Mouse (Mus musculus): ENCODE results near the gene Kcnh7. TPM values are rescaled to one million over a fixed set of nuclear protein-coding genes. Genes with fewer than 3 reads are reported as not detected.
A peak's percentile ranks its signal among the peaks of the same experiment; 100 is the strongest.

Kcnh7 gene
- polyA plus RNA-seq, 1 experiment = not detected

DNA sequence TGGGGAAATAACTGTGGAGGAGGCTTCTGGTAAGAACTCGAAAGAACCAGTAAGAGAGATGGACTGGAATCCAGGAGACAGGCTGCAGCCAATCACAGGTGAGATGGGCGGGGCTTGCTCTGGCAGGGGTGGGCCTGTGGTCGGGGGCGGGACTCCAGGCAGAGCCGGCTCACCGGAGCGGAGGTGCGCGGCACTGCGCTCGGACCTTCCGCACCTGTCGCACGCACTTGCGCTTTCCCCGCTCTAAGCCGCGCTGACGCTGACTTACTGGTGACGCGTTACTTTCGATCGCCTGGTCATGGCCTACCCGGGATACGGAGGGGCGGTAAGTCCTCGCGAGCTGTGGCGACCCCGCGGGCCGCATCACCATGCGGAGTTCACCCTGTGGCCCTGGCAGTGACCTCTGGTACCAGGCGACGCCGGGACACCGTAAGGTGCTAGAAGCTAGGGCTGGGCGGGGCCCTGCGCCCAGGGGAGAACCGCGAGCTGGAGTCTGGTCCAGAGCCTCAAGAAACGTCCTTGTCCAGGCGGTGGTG lies 519.9 kb downstream of the Kcnh7 start, which contains the start of gene Gca:
Gene Gca (plus strand): TSS at position 151 of the 536 bp plus-strand sequence.
- Histone ChIP-seq H3K4me1 (ENCODE audit: control insufficient read depth, insufficient read depth, low read length) (no peaks in the 10 kb centered on the region; the same call in 1 of the 2 replicates), H3K27ac (ENCODE audit: control insufficient read depth, insufficient read depth, low read depth, low read length, poor library complexity) (peak within 1 kb of the TSS; percentile 93), H3K4me3 (replicated peaks; ENCODE audit: control insufficient read depth, low read depth, low read length) (peak within 1 kb of the TSS; percentile 97)
- WGBS = 1% methylated on average over 41 of the region's 43 CpGs
- no peak for TF ChIP-seq CTCF (IDR thresholded peaks at IDR 0.05; ENCODE audit: control insufficient read depth, insufficient read depth, low read length)
- TF ChIP-seq POLR2A (IDR thresholded peaks at IDR 0.05; ENCODE audit: borderline replicate concordance, control insufficient read depth, low read depth, low read length) = peak; percentile 71; the same call in 1 of the 2 replicates

GRCm38 (mm10) chr2:62662560-62662959 lies 521.5 kb downstream of the Kcnh7 start:
- no peaks in the 10 kb centered on the region; the same call in 1 of the 2 replicates for H3K4me1 ChIP-seq (ENCODE audit: control insufficient read depth, insufficient read depth, low read length)
- 64% methylated on average over 3 of the region's 3 CpGs for WGBS
- no peak for TF ChIP-seq POLR2A (IDR thresholded peaks at IDR 0.05; ENCODE audit: borderline replicate concordance, control insufficient read depth, low read depth, low read length)
- TF ChIP-seq CTCF (IDR thresholded peaks at IDR 0.05; ENCODE audit: control insufficient read depth, insufficient read depth, low read length) = no peak
- no peak overlapping the region for H3K27ac ChIP-seq (ENCODE audit: control insufficient read depth, insufficient read depth, low read depth, low read length, poor library complexity)
- no peak overlapping the region for H3K4me3 ChIP-seq (replicated peaks; ENCODE audit: control insufficient read depth, low read depth, low read length)

- TF ChIP-seq CTCF (IDR thresholded peaks at IDR 0.05; ENCODE audit: control insufficient read depth, insufficient read depth, low read length) (no peak), POLR2A (IDR thresholded peaks at IDR 0.05; ENCODE audit: borderline replicate concordance, control insufficient read depth, low read depth, low read length) (no peak)
- WGBS = 45% methylated on average over 6 of the region's 6 CpGs
- no peak overlapping the region for H3K4me3 ChIP-seq (replicated peaks; ENCODE audit: control insufficient read depth, low read depth, low read length)
- no peaks in the 10 kb centered on the region for H3K4me1 ChIP-seq (ENCODE audit: control insufficient read depth, insufficient read depth, low read length)
- no peak overlapping the region for H3K27ac ChIP-seq (ENCODE audit: control insufficient read depth, insufficient read depth, low read depth, low read length, poor library complexity)
Measured at GRCm38 (mm10) chr2:62660565-62660964, 523.5 kb downstream of the Kcnh7 start.

GRCm38 (mm10) chr2:62656072-62656471 lies 528.0 kb downstream of the Kcnh7 start:
- 31% methylated on average over 1 of the region's 1 CpGs for WGBS
- H3K4me3 ChIP-seq (replicated peaks; ENCODE audit: control insufficient read depth, low read depth, low read length) = no peak overlapping the region
- TF ChIP-seq POLR2A (IDR thresholded peaks at IDR 0.05; ENCODE audit: borderline replicate concordance, control insufficient read depth, low read depth, low read length) = no peak
- no peaks in the 10 kb centered on the region for H3K4me1 ChIP-seq (ENCODE audit: control insufficient read depth, insufficient read depth, low read length)
- H3K27ac ChIP-seq (ENCODE audit: control insufficient read depth, insufficient read depth, low read depth, low read length, poor library complexity) = no peak overlapping the region

GRCm38 (mm10) chr2:62654519-62655338 lies 529.4 kb downstream of the Kcnh7 start:
- H3K27ac ChIP-seq (ENCODE audit: control insufficient read depth, insufficient read depth, low read depth, low read length, poor library complexity) = no peak overlapping the region
- no peaks in the 10 kb centered on the region for H3K4me1 ChIP-seq (ENCODE audit: control insufficient read depth, insufficient read depth, low read length)
- 55% methylated on average over 7 of the region's 7 CpGs for WGBS
- H3K4me3 ChIP-seq (replicated peaks; ENCODE audit: control insufficient read depth, low read depth, low read length) = no peak overlapping the region
- no peak for TF ChIP-seq POLR2A (IDR thresholded peaks at IDR 0.05; ENCODE audit: borderline replicate concordance, control insufficient read depth, low read depth, low read length)
- peak; percentile 28; the same call in 1 of the 2 replicates for TF ChIP-seq CTCF (IDR thresholded peaks at IDR 0.05; ENCODE audit: control insufficient read depth, insufficient read depth, low read length)

DNA sequence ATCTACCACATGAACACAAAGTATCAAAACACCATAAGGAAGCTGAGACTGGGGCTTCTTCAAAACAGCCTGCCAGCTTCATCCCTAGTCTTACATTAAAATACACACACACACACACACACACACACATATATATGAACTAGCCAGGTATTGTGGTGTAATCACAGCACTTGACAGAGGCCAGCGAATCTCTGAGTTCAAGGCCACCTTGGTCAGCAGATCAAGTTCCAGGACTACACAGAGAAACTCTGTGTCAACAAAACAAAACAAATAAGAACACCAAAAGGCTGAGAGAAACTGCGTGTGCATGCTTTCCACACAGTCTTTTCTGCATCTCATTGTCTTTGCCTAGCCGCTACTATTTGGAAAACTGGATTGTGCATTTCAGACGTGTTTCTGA lies 531.6 kb downstream of the Kcnh7 start:
- Histone ChIP-seq H3K4me3 (replicated peaks; ENCODE audit: control insufficient read depth, low read depth, low read length) (no peak overlapping the region), H3K27ac (ENCODE audit: control insufficient read depth, insufficient read depth, low read depth, low read length, poor library complexity) (no peak overlapping the region), H3K4me1 (ENCODE audit: control insufficient read depth, insufficient read depth, low read length) (no peaks in the 10 kb centered on the region)
- TF ChIP-seq POLR2A (IDR thresholded peaks at IDR 0.05; ENCODE audit: borderline replicate concordance, control insufficient read depth, low read depth, low read length) = no peak
- WGBS = 78% methylated on average over 4 of the region's 4 CpGs

DNA sequence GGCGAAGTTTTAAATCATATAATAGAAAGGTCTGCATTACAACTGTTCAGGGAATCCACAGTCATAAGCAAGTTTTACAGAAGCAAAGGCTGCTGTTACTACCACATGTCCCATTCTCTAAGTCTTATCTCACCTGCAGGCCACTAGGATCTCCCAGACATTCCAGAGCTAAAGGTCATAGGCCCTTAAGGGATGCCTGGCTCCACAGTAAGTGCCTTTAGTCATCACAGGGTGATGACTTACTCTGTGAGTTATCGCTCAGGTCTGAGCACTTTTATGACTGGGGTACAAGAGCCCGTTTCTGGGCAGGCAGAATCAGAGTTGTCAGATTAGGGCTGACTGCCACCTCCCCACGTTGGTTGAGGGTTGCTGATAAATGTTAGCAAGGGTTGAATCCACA lies 532.2 kb downstream of the Kcnh7 start:
- TF ChIP-seq CTCF (IDR thresholded peaks at IDR 0.05; ENCODE audit: control insufficient read depth, insufficient read depth, low read length) = no peak
- no peak for TF ChIP-seq POLR2A (IDR thresholded peaks at IDR 0.05; ENCODE audit: borderline replicate concordance, control insufficient read depth, low read depth, low read length)
- Histone ChIP-seq H3K4me3 (replicated peaks; ENCODE audit: control insufficient read depth, low read depth, low read length) (no peak overlapping the region), H3K4me1 (ENCODE audit: control insufficient read depth, insufficient read depth, low read length) (no peaks in the 10 kb centered on the region), H3K27ac (ENCODE audit: control insufficient read depth, insufficient read depth, low read depth, low read length, poor library complexity) (no peak overlapping the region)
- 61% methylated on average over 4 of the region's 4 CpGs for WGBS

- no peak overlapping the region for H3K4me3 ChIP-seq (replicated peaks; ENCODE audit: control insufficient read depth, low read depth, low read length)
- no peaks in the 10 kb centered on the region for H3K4me1 ChIP-seq (ENCODE audit: control insufficient read depth, insufficient read depth, low read length)
- H3K27ac ChIP-seq (ENCODE audit: control insufficient read depth, insufficient read depth, low read depth, low read length, poor library complexity) = no peak overlapping the region
- 32% methylated on average over 6 of the region's 6 CpGs for WGBS
- TF ChIP-seq CTCF (IDR thresholded peaks at IDR 0.05; ENCODE audit: control insufficient read depth, insufficient read depth, low read length) (no peak), POLR2A (IDR thresholded peaks at IDR 0.05; ENCODE audit: borderline replicate concordance, control insufficient read depth, low read depth, low read length) (no peak)
Measured at GRCm38 (mm10) chr2:62646671-62647289, 537.3 kb downstream of the Kcnh7 start.

Measured in bone marrow, adult 2 months (tissue).